Mouse (Mus musculus) central nervous system, embryonic 18 days (tissue): ENCODE results near the gene Alox5ap. TPM values are rescaled to one million over a fixed set of nuclear protein-coding genes. Genes with fewer than 3 reads are reported as not detected.

Source experiments
- polyA plus RNA-seq: library from polyadenylated mRNA; depleted of rRNA; stranded (reverse); fragments of >200 nt; gene quantifications from 2 replicates; pipeline ENCODE4 v1.2.3, GENCODE M21; 2012; rRNA removed

Alox5ap gene
- polyA plus RNA-seq = 14.3 and 15.1 TPM in 2 replicates

DNA sequence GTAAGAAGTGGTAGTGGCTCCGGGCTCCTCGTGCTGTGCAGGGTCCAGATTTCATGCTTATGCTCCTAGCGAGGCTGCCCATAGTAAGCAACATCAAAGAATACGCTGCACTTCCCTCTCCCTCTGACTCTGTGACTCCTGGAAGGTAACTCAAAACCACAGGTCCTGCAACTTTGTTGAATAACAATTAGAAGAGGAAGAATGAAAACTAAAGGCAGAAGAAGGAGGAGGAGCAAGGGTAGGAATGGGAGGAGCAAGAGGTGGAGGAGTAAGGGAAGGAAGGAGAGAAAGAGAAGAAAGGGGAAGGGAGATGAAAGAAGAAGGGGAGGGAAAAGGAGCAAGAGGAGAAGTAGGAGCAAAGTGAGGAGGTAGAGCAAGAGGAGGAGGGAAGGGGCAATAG, at the start of gene Alox5ap:
Gene Alox5ap, plus strand, starts transcription at position 363 of the 400 bp plus-strand sequence.

Other genes with a start within 250 kb of the Alox5ap start
- 30.6 and 31.1 TPM in 2 replicates for gene Uspl1, start 80.4 kb upstream of the Alox5ap start, polyA plus RNA-seq
- 353 and 367 TPM in 2 replicates for gene Hmgb1, start 80.3 kb upstream of the Alox5ap start, polyA plus RNA-seq
- 1.9 and 2.5 TPM in 2 replicates for gene Medag, start 147.0 kb downstream of the Alox5ap start, polyA plus RNA-seq
- 0.85 and 1.3 TPM in 2 replicates for gene Tex26, start 174.9 kb downstream of the Alox5ap start, polyA plus RNA-seq